Mouse (Mus musculus) yolk sac, embryonic 10.5 days (tissue): ENCODE results near the gene Pdcd1lg2.
A peak's percentile ranks its signal among the peaks of the same experiment; 100 is the strongest.

Experiments
- DNase-seq: peaks from one replicate; pipeline ENCODE4 v3.0.0-alpha.2; 2017; ENCODE audit warnings: low spot score

The Pdcd1lg2 gene

DNA sequence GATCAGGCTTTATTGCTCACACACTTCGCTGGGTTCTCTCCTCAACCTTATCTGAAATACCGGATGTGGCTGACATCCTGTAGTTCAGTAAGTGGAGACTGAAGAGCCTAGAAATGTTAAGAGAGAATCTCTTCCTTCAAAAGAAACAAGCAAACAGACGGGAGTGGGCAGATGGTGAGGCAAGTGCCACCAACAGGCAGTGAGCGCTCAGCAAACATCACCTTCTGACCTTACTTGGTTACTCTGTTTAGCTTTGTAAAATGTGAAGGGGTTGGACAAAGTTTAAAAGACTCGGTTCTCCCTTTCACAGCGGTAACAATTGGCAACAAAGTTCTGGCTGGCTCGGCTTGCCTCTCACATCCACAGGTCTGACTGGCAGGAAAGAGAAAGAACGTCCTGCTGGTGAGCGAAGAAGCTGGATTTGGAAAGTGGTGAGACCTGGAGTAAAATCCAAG is 8.0 kb downstream of the Pdcd1lg2 start:
- peak; percentile 52 for DNase-seq

DNA sequence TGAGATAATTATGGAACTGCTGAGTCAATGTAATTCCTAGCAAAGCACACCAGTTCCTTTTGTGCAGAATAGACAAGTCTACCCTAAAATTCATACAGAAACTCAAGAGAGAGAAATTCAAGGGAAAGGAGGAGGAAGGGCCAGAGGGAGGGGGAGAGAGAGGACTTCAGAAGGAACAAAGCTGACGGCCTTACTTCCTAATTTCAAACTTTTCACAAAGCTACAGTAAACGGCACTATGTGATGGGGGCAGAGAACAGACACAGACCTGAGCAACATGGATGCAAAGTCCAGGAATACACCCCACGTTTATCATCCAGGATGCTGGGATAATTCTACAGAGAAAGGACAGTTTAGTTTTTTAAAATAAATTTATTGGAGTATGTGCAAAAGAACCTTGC is 8.8 kb downstream of the Pdcd1lg2 start:
- DNase-seq: no peak

DNA sequence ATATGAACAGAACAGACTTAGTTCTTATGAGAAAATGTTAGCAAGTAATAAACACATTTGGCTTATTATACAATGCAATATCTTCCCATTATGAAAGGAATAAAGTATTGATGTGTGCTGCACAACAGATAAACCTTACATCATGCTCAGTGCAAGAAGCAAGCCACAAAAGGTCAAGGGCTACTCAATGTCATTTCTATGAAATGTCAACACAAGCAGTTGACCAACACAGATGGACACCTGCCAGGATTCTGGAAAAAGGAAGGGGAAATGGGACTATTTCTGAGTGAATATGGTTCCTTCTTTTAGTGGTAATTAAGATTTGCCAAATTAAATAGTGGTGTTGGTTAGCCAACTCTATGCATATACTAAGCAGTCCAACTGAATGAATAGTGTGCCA is 9.2 kb downstream of the Pdcd1lg2 start:
- DNase-seq: no peak

DNA sequence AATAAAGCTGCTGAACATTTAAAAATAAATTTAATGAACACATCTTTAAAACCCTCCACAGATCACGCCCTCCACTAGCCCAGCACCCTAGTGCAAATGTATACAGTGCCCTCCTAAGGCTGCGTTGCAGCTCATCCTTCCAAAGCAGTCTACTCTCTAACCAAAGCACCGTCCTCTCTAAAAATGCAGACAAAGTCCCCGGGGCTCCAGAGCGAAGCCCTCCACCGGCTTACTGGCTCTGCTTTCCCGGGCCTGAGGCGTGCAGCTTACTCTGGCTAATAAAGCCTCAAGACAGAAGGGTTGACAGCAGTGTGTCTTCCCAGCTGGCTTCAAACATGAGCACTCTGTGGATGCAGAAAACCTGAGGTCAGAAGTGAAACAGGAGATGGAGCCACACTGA is 9.7 kb downstream of the Pdcd1lg2 start:
- no peak for DNase-seq

DNA sequence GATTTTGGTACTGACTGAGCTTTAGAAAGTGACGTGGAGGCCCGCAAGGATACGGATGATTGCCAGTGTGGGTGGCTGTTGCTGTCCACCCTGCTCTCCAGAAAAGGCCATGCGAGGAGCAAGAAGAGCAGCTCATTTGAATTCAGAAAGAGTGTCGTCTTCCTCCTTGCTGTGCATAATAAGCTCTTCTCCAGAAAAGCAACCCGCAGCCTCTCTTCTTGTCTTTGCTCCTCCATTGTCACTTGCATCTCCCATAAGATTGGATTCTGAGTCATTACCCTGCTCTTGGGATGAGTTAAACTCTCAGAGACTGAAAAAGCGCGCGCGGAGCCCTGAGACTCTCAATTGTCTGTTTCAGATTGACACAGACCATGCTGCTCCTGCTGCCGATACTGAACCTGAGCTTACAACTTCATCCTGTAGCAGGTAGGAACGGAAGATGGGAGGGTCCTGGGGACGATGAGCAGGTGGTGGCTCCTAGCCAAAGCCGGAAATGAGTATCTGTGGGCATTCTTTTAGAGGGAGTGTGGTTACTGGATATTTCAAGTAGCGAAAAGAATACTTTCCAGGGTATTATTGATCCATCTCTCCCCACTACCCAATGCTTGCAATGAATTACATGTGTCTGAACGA is 11.4 kb downstream of the Pdcd1lg2 start:
- DNase-seq: no peak

DNA sequence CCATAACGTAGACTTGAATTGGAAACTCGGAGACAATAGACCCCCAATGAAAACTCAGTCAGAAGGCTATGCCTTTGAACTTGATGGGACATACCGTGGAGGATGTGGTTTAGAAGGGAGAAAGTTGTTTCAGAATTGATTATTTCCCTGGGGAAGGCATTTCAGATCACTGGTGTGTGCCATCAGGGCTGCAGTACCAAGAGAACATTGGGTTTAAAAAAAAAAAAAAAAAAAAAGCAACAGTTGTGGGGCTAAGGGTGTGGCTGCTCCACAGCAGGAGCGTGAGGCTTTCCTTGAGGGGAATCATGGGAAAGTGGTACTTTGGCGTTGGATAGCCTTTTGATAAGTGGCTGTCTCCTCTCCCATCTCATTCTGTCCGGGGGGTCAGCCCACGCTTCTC is 12.1 kb downstream of the Pdcd1lg2 start:
- DNase-seq: no peak

DNA sequence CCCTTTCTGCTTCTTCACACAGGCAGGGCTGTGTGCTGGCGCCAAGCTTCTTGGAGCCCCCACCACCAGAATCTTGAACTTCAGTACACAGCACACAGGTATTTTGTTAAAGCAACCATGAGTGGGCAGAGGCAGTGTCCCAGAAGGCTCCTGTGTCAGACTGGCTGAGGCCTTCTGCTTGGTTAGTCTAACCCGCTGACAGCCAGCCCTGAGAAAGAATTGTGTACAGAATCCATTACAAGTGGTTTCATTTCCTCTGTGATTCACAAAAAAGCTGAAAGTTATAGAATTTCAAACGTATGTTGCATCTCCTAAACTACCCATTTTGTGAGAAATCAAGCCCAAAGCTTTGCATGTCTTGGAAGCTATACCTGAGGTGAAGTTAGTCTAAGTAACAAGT is 19.8 kb downstream of the Pdcd1lg2 start:
- no peak for DNase-seq

DNA sequence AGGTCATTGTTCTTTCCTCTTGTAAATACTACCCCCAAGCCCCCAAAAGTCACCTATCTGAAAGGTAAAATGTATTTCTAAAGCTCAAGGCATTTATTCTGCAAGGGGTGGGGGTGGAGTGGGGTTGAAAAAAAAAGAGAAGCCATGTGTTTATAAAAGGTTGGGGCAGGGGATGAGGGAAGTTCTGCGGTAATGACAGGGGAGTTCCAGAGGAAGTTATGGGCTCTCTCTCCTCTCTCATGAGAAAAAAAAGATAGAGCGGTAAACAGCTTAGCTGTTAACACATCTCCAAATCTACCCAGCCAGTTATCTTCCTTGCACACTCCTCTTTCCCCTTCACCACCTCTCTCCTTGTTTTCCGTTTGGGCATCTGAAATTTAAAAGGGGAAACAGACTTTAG is 20.2 kb downstream of the Pdcd1lg2 start:
- DNase-seq: no peak

DNA sequence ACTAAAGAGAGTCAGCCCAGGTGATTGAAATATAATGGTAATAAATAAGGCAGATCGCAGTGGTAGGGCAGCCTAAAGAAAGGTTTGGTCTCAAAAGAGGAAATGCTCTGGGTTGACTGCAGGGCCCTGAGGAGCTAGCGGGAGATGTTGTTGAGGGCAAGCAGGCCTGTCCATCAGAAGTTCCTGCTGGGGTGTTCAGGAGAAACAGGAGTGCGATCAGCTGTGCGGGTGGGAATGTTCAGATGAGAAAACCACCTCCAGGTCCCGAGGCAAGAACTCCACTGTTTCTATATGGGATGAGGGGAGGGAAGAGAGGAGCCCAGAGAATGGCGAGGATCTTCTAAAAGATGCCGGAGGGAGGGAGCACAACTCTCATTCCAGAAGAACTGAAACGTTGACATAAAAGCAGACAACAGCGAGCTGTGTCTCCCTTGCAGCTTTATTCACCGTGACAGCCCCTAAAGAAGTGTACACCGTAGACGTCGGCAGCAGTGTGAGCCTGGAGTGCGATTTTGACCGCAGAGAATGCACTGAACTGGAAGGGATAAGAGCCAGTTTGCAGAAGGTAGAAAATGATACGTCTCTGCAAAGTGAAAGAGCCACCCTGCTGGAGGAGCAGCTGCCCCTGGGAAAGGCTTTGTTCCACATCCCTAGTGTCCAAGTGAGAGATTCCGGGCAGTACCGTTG is 26.2 kb downstream of the Pdcd1lg2 start:
- no peak for DNase-seq

DNA sequence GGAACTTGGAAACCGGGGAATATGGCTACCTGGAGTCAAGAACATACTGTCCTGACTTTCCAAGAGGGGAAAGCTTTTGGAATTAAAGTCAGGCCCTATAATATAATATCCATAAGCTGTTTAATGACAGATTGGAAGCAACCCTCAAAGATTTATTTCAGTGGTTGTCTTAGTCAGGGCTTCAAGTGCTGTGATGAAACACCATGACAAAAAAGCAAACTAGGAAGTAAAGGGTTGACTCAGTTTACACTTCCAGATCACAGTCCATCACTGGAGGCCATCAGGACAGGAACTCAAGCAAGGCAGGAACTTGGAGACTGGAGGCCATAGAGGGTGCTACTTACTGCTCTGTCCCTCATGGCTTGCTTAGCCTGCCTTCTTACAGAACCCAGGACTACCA is 27.1 kb downstream of the Pdcd1lg2 start:
- DNase-seq: no peak

DNA sequence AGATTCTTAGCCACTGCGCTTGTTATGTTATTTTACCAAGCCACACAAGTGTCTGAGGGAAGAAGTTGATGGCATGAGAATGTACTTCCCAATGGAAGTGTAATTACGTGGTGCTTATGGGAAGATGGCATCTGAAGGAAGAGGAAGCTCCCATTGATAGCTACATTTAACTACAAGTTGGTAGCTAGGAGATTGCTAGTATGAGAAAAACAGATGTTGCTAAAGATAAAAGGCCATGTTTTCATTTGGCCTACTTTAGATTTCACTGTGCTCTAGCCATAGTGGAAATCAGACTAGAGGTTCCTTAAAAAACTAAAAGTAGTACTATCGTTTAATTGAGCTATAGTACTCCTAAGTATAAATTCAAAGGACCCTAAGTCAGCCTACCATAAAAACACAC is 28.5 kb downstream of the Pdcd1lg2 start:
- no peak for DNase-seq

DNA sequence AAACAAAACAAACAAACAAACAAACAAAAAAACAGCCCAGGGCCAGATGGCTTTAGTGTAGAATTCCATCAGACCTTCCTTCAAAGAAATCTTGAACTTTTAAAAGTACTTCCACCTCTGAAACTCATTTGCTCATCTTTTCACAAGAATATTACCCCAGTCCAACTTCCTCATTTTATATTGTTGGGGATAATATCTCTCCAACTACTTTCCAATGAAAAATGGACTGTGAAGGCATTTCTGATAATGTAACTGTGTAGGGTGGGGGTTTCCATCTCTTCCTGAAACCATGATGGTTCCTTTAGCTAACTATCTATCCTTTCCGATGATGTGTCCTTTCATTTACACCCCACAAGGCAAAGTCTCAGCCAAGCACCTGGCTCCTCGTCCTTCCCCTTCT is 31.8 kb downstream of the Pdcd1lg2 start:
- DNase-seq: no peak

DNA sequence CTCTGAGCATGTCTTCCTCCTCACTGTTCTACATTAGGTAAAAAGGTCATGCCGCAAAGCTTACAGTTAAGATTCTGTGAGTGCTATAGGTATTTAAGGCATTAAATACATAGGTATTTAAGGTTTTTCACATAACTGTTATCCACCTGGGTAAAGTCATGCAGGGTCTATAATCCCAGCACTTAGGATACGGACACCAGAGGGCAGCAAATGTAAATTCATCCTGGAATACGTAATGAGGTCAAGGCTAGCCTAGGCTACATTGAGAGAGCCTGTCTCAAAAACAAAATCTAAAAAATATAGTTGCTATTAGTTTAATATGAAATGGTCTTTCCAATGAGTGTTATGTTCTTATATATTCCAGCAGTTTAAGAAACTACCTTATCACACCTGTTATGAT is 33.6 kb downstream of the Pdcd1lg2 start:
- no peak for DNase-seq

DNA sequence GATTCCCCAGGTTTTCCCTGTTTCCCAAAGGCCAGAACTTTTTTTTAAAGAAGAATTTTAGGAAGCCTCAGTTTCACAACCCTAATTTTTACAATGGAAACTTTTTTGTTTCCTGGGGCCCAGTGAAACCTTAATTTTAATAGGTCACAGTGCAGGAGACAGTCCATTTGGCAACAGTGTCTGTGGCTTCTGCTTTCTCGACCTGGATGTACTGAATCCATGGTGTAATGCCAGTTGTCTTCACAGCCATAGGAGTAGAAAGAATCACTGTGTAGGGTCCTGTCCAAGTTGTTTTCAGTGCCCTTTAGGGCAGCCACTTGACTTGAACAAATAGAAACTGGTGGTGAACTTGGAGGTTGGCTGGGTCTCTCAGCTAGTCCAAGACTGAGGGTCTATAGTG is 37.7 kb downstream of the Pdcd1lg2 start:
- no peak for DNase-seq

DNA sequence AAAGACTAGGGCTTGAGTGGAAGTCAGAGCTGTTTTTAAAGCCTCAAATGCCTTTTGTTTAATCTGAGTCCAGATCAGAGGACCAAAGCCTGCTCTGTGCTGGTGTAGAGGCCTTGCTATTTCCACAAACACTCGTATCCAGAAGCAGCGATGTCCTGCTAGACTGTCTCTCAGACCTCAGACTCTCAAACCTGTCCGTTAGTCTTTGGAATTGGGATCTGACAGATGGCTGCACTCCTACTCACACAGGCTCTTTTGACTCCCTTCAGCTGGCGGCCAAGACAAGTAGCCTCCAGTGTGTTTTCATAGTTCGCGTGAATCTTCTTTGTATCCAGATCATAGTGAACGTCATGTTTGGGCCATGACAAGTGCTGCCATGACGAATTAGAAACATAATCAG is 39.7 kb downstream of the Pdcd1lg2 start:
- no peak for DNase-seq

DNA sequence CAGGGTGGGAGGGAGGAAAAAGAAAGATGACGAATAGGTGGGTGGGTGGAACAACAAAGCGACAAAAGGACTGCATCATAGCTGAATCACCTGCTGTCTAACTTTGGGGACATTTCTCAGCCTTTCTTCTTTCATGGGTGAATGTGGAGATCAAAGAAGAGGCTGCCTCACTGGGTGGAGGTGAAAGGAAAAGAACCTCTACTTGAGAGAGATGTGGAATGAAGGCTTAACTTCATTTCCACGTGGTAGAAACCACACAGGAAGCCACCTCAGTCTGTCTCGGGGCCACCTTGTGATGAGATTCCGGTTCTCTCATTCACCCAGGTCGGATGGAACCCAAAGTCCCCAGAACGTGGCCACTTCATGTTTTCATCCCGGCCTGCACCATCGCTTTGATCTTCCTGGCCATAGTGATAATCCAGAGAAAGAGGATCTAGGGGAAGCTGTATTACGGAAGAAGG is 43.5 kb downstream of the Pdcd1lg2 start:
- DNase-seq: no peak

DNA sequence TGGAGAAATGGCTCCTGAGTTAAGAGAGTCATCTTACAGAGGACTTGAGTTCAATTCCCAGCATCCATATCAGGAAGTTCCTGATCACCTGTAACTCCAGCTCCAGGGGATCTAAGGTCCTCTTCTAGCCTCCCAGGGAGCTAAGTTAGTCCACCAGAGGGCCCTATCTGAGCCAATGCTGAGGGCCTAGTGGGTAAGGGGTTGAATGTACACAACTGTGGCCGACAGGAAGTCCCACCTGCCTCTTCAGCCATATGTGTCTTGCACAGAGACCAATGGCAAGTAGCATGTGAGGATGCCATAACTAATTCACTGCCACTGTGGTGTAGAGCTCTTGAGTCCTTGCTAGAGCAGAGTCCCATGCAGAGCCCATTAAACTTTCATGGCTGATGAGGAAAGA is 44.4 kb downstream of the Pdcd1lg2 start:
- no peak for DNase-seq

DNA sequence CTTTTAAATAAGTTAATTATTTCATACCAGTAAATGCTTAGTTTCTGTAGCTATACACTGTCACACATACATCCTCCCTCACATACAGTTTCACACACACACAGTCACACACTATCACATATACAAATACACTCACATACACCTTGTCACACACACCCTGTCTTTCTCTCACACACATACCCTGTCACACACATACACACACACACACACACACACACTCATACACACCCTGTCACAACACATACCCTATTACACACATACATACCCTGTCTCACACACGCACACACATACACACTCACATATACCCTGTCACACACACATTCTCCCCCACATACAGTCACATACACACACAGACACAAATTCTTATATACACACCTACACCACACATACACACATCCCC is 47.3 kb downstream of the Pdcd1lg2 start:
- no peak for DNase-seq

DNA sequence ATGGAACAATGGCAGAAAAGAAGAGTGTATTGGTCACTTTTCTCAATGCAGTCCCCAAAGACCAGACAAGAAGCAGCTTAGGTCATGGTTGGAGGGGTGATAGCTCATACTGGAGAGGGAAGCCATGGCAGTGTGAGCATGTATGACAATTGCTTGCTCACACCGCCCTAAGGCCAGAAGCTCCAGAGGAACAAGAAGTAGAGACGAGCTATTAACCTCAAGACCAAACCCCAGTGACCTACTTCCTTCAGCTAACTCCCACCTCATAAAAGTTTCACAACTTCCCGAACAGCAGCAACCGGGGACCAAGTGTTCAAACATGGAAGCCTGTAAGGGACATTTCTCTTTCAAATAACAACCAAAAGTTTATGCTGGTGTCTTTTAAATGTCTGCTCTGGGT is 51.7 kb downstream of the Pdcd1lg2 start:
- DNase-seq: no peak

DNA sequence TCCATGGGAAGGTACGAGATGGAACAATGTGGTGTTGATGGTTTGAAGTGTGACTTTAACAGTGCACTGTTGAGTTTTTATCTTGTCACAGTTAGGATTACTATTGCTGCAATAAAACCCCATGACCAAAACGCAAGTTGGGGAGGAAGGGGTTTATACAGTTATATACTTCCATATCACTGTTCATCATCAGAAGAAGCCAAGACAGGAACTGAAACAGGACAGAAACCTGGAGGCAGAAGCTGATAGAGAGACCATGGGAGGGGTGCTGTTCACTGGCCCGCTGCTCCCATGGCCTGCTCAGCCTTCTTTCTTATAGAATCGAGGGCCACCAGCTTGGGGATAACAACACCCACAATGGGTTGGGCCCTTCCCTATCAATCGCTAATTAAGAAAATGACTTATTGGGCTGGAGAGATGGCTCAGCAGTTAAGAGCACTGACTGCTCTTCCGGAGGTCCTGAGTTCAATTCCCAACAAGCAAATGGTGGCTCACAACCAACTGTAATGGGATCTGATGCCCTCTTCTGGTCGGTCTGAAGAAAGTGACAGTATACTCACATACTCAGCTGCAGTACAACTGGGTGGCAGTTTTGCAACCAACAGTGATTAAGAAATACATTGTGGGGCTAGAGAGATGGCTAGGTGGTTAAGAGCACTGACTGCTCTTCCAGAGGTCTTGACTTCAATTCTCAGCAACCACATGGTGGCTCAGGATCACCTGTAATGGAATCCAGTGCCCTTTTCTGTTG is 53.1 kb downstream of the Pdcd1lg2 start:
- DNase-seq: no peak

DNA sequence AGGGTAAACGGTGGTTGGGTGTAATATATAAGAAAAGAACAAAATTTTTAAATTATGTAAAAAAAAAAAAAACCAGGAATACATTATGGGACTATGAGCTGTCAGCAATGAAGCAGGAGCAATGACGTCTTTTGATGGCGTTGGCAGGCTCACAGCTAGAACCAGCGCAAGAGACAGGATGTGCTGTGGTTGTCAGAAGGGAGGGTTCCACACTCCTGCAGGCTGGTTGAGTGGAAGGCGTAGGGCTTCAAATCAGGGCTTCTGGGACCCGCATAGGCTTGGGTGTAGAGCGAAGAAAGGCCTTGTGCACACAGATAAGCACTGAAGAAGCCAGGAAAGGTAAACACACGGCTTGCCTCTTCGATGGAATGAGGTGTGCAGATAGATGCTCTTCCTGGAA is 56.1 kb downstream of the Pdcd1lg2 start:
- DNase-seq: no peak

DNA sequence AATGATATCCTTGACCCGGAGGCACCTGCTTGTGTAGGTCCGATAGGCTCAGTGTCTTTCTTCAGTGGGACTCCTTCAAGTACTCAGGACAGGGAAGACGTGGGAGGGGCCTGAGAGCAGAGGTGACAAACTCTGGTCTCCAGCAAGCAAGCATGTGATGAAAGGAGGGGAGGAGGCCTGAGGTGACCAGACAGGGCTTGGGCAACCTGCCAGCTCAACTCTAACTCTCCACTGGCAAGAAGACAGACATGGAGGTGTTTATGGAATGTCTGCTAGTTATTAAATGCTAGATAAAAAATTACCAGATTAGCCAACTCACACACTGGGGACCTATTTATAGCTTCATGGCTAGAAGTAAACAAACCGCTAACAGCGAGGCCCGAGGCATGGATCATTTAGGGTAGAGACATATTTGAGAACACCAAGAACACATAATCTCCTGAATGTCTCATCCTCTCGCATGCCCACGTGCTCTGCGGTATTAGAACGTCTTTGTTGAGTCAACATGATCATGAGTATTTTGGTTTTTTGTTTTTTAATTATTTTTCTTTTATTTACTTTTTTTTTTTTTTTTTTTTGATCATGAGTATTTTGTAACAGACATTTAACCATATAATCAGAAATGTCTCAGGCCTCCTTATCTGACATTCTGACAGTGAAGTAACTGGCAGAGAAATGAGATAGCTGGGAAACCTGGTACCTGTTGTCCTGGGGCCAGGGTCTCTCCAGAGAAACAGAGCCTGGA is 58.4 kb downstream of the Pdcd1lg2 start:
- peak; percentile 69 for DNase-seq
